Mouse (Mus musculus): ENCODE measurements around the gene Atp5h.
"Not testable (repeated sequence)": the region's sequence is repeated elsewhere in the genome, so short reads cannot be mapped to it uniquely, and the experiment has no call there.

Atp5h gene

GRCm38 (mm10) chr11:115400630-115401391, 19.0 kb downstream of the Atp5h start:
- DNase-seq (ENCODE audit: extremely low read depth, insufficient read length, low spot score) = no peak

- no peak for DNase-seq (ENCODE audit: extremely low read depth, insufficient read length, low spot score)
Observed at GRCm38 (mm10) chr11:115400126-115400525, 19.6 kb downstream of the Atp5h start.

GRCm38 (mm10) chr11:115398085-115398484, 21.7 kb downstream of the Atp5h start:
- DNase-seq (ENCODE audit: extremely low read depth, insufficient read length, low spot score) = no peak

- DNase-seq (ENCODE audit: extremely low read depth, insufficient read length, low spot score) = no peak
Observed at GRCm38 (mm10) chr11:115393721-115394325, 25.9 kb downstream of the Atp5h start.

- DNase-seq (ENCODE audit: extremely low read depth, insufficient read length, low spot score) = no peak
Observed at GRCm38 (mm10) chr11:115391358-115391757, 28.4 kb downstream of the Atp5h start.

- not testable (repeated sequence) for DNase-seq (ENCODE audit: extremely low read depth, insufficient read length, low spot score)
Observed at GRCm38 (mm10) chr11:115386859-115387258, 32.9 kb downstream of the Atp5h start.

GRCm38 (mm10) chr11:115384587-115384986, 35.2 kb downstream of the Atp5h start:
- peak; percentile 53 for DNase-seq (ENCODE audit: extremely low read depth, insufficient read length, low spot score)

- DNase-seq (ENCODE audit: extremely low read depth, insufficient read length, low spot score) = no peak
Observed at GRCm38 (mm10) chr11:115383701-115384474, 35.9 kb downstream of the Atp5h start.

GRCm38 (mm10) chr11:115382891-115383290, 36.9 kb downstream of the Atp5h start:
- DNase-seq (ENCODE audit: extremely low read depth, insufficient read length, low spot score) = peak; percentile 62

GRCm38 (mm10) chr11:115381743-115382539, 37.8 kb downstream of the Atp5h start, which contains the start of gene Cdr2l:
Gene Cdr2l (plus strand): TSS chr11:115381916.
- DNase-seq (ENCODE audit: extremely low read depth, insufficient read length, low spot score) = peak; percentile 87

GRCm38 (mm10) chr11:115381276-115381675, 38.5 kb downstream of the Atp5h start:
- DNase-seq (ENCODE audit: extremely low read depth, insufficient read length, low spot score) = no peak

GRCm38 (mm10) chr11:115377854-115378253, 41.9 kb downstream of the Atp5h start:
- no peak for DNase-seq (ENCODE audit: extremely low read depth, insufficient read length, low spot score)

GRCm38 (mm10) chr11:115377254-115377653, 42.5 kb downstream of the Atp5h start:
- no peak for DNase-seq (ENCODE audit: extremely low read depth, insufficient read length, low spot score)

- DNase-seq (ENCODE audit: extremely low read depth, insufficient read length, low spot score) = peak; percentile 67
Observed at GRCm38 (mm10) chr11:115376722-115377121, 43.0 kb downstream of the Atp5h start.

GRCm38 (mm10) chr11:115374695-115375425, 44.9 kb downstream of the Atp5h start:
- no peak for DNase-seq (ENCODE audit: extremely low read depth, insufficient read length, low spot score)

GRCm38 (mm10) chr11:115373805-115374694, 45.7 kb downstream of the Atp5h start:
- DNase-seq (ENCODE audit: extremely low read depth, insufficient read length, low spot score) = peak; percentile 92

- DNase-seq (ENCODE audit: extremely low read depth, insufficient read length, low spot score) = no peak
Observed at GRCm38 (mm10) chr11:115372737-115373136, 47.0 kb downstream of the Atp5h start.

GRCm38 (mm10) chr11:115372015-115372414, 47.7 kb downstream of the Atp5h start:
- no peak for DNase-seq (ENCODE audit: extremely low read depth, insufficient read length, low spot score)

GRCm38 (mm10) chr11:115371354-115371753, 48.4 kb downstream of the Atp5h start:
- no peak for DNase-seq (ENCODE audit: extremely low read depth, insufficient read length, low spot score)

Data from 3134 (cell line).